8 mouse cellular contexts compared by ENCODE assay signal in genomic region chr17:28290262-28290661, GRCm38 (mm10). TPM values are rescaled to one million over a fixed set of nuclear protein-coding genes. Genes with fewer than 3 reads are reported as not detected.
DNase-seq lines count a peak whose midpoint lies in the region; ATAC-seq lines count a peak whose summit lies in the region.

No protein-coding gene starts in this region.

- H3K4me2 ChIP-seq in kidney, embryonic 14.5 days (replicated peaks; ENCODE audit: low read depth, low read length): no peak overlapping the region
- H3K4me2 ChIP-seq in kidney, embryonic 16.5 days (replicated peaks; ENCODE audit: low read depth, low read length): no peak overlapping the region
- no peak overlapping the region for H3K4me2 ChIP-seq in midbrain, embryonic 11.5 days

- ATAC-seq in kidney, embryonic 14.5 days (ENCODE audit: low FRiP score, low TSS enrichment): no peak
- no peak for ATAC-seq in kidney, embryonic 16.5 days (ENCODE audit: low FRiP score, low TSS enrichment)
- ATAC-seq in CD4-positive, CD25-positive, alpha-beta regulatory T cell, adult 4 months: no peak
- ATAC-seq in midbrain, embryonic 11.5 days (ENCODE audit: low FRiP score): no peak
- ATAC-seq in granulocyte monocyte progenitor cell, adult 5-6 weeks (replicated peaks; ENCODE audit: poor library complexity, severe bottlenecking): no peak

- DNase-seq in kidney, adult 18-20 months: peak; percentile 90
- peak; percentile 92 for DNase-seq in adrenal gland, adult 2 months
- peak; percentile 49 for DNase-seq in ovary, postnatal 10 days (ENCODE audit: low spot score)
- no peak for DNase-seq in midbrain, embryonic 11.5 days (ENCODE audit: low spot score, missing footprints)

- no peaks in the 10 kb centered on the region for H3K27me3 ChIP-seq in kidney, embryonic 14.5 days (ENCODE audit: control insufficient read depth, insufficient read depth, low read length)
- H3K27me3 ChIP-seq in kidney, embryonic 16.5 days (ENCODE audit: insufficient read depth, low read length): no peaks in the 10 kb centered on the region
- no peaks in the 10 kb centered on the region for H3K27me3 ChIP-seq in midbrain, embryonic 11.5 days (ENCODE audit: control insufficient read depth, insufficient read depth, low read length)

- H3K4me1 ChIP-seq in kidney, embryonic 14.5 days (ENCODE audit: control insufficient read depth, insufficient read depth, low read length): peaks cover 31% of the 10 kb centered on the region
- peaks cover 35% of the 10 kb centered on the region for H3K4me1 ChIP-seq in kidney, embryonic 16.5 days (ENCODE audit: insufficient read depth, low read length)
- H3K4me1 ChIP-seq in midbrain, embryonic 11.5 days (ENCODE audit: control insufficient read depth, insufficient read depth, low read length): peaks cover 3% of the 10 kb centered on the region; the same call in 1 of the 2 replicates

- H3K27ac ChIP-seq in kidney, embryonic 14.5 days (ENCODE audit: low read depth, low read length): no peak overlapping the region
- H3K27ac ChIP-seq in kidney, embryonic 16.5 days (ENCODE audit: low read length): peak overlapping the region; percentile 37; the same call in 1 of the 2 replicates
- no peak overlapping the region for H3K27ac ChIP-seq in midbrain, embryonic 11.5 days (ENCODE audit: low read depth, low read length)

- H3K4me3 ChIP-seq in kidney, embryonic 14.5 days (ENCODE audit: low read length): no peak overlapping the region
- no peak overlapping the region for H3K4me3 ChIP-seq in kidney, embryonic 16.5 days (ENCODE audit: low read length)
- no peak overlapping the region for H3K4me3 ChIP-seq in midbrain, embryonic 11.5 days (ENCODE audit: low read depth, low read length)

- WGBS in kidney, embryonic 14.5 days: 81% methylated on average over 3 of the region's 3 CpGs
- 72% methylated on average over 3 of the region's 3 CpGs for WGBS in kidney, embryonic 16.5 days
- 73% methylated on average over 3 of the region's 3 CpGs for WGBS in midbrain, embryonic 11.5 days

- no peak overlapping the region for H3K9ac ChIP-seq in kidney, embryonic 14.5 days (ENCODE audit: low read depth, low read length)
- no peak overlapping the region for H3K9ac ChIP-seq in kidney, embryonic 16.5 days (replicated peaks; ENCODE audit: low read length)
- H3K9ac ChIP-seq in midbrain, embryonic 11.5 days (ENCODE audit: low read length): no peak overlapping the region

- no peaks in the 10 kb centered on the region; the same call in 1 of the 2 replicates for H3K9me3 ChIP-seq in kidney, embryonic 14.5 days (ENCODE audit: control insufficient read depth, low read length)
- no peaks in the 10 kb centered on the region for H3K9me3 ChIP-seq in kidney, embryonic 16.5 days (ENCODE audit: low read length)
- no peaks in the 10 kb centered on the region for H3K9me3 ChIP-seq in midbrain, embryonic 11.5 days (ENCODE audit: control insufficient read depth, low read length)

- H3K36me3 ChIP-seq in kidney, embryonic 14.5 days (ENCODE audit: control insufficient read depth, insufficient read depth, low read length): no peaks in the 10 kb centered on the region
- peaks cover 7% of the 10 kb centered on the region; the same call in 1 of the 2 replicates for H3K36me3 ChIP-seq in kidney, embryonic 16.5 days (ENCODE audit: insufficient read depth, low read length)
- H3K36me3 ChIP-seq in midbrain, embryonic 11.5 days (ENCODE audit: control insufficient read depth, insufficient read depth, low read length): no peaks in the 10 kb centered on the region

RNA-seq across cellular contexts. Expression of gene Fance, which starts 23.1 kb away (rescaled TPM):
- polyA plus RNA-seq in kidney, embryonic 14.5 days (2014; fragmentation: Nextera tagmentation; extraction: Ambion mirVana): 24.1 and 31.9 TPM in 2 replicates
- total RNA-seq in adrenal gland, adult 2 months (2021): 10 to 100 TPM; 19.5 to 22.5 TPM
- 27.8 and 31.5 TPM in 2 replicates for polyA plus RNA-seq in adrenal gland, adult 2 months (2012; rRNA removed)
- polyA plus RNA-seq in kidney, embryonic 16.5 days (2015; fragmentation: Nextera tagmentation; extraction: Ambion mirVana): 32.3 and 34.0 TPM in 2 replicates
- polyA plus RNA-seq in CD4-positive, CD25-positive, alpha-beta regulatory T cell, adult 4 months (2017; shearing (Covaris generic)): 1 to 10 TPM; 3.7 to 7.7 TPM
- polyA plus RNA-seq in midbrain, embryonic 11.5 days (2014; fragmentation: Nextera tagmentation; extraction: Ambion mirVana): 18.5 and 19.5 TPM in 2 replicates
- 41.7 and 47.9 TPM in 2 replicates for total RNA-seq in granulocyte monocyte progenitor cell, adult 5-6 weeks (2014; fragmentation: Nextera tagmentation)
- 15.0 and 16.4 TPM in 2 replicates for total RNA-seq in granulocyte monocyte progenitor cell, adult 5-6 weeks (2017)

RNA-seq across cellular contexts. Expression of gene Rpl10a, which starts 38.0 kb away (rescaled TPM):
- 911 and 1,064 TPM in 2 replicates for polyA plus RNA-seq in kidney, embryonic 14.5 days (2014; fragmentation: Nextera tagmentation; extraction: Ambion mirVana)
- 100 to 1,000 TPM; 826 to 935 TPM for total RNA-seq in adrenal gland, adult 2 months (2021)
- polyA plus RNA-seq in adrenal gland, adult 2 months (2012; rRNA removed): 2,217 and 2,897 TPM in 2 replicates
- polyA plus RNA-seq in kidney, embryonic 16.5 days (2015; fragmentation: Nextera tagmentation; extraction: Ambion mirVana): 543 and 653 TPM in 2 replicates
- 100 to 1,000 TPM; 798 to 811 TPM for polyA plus RNA-seq in CD4-positive, CD25-positive, alpha-beta regulatory T cell, adult 4 months (2017; shearing (Covaris generic))
- polyA plus RNA-seq in midbrain, embryonic 11.5 days (2014; fragmentation: Nextera tagmentation; extraction: Ambion mirVana): 465 and 471 TPM in 2 replicates
- total RNA-seq in granulocyte monocyte progenitor cell, adult 5-6 weeks (2014; fragmentation: Nextera tagmentation): 2,618 and 3,063 TPM in 2 replicates
- total RNA-seq in granulocyte monocyte progenitor cell, adult 5-6 weeks (2017): 785 and 838 TPM in 2 replicates

RNA-seq across cellular contexts. Expression of gene Ppard, which starts 57.8 kb away (rescaled TPM):
- polyA plus RNA-seq in kidney, embryonic 14.5 days (2014; fragmentation: Nextera tagmentation; extraction: Ambion mirVana): 2.3 and 3.5 TPM in 2 replicates
- 10 to 100 TPM; 39.3 to 60.3 TPM for total RNA-seq in adrenal gland, adult 2 months (2021)
- 58.0 and 65.5 TPM in 2 replicates for polyA plus RNA-seq in adrenal gland, adult 2 months (2012; rRNA removed)
- 2.1 and 2.2 TPM in 2 replicates for polyA plus RNA-seq in kidney, embryonic 16.5 days (2015; fragmentation: Nextera tagmentation; extraction: Ambion mirVana)
- polyA plus RNA-seq in CD4-positive, CD25-positive, alpha-beta regulatory T cell, adult 4 months (2017; shearing (Covaris generic)): 1 to 10 TPM; 2.6 to 4.6 TPM
- 1.7 and 1.8 TPM in 2 replicates for polyA plus RNA-seq in midbrain, embryonic 11.5 days (2014; fragmentation: Nextera tagmentation; extraction: Ambion mirVana)
- 8.4 and 8.8 TPM in 2 replicates for total RNA-seq in granulocyte monocyte progenitor cell, adult 5-6 weeks (2014; fragmentation: Nextera tagmentation)
- 0.34 and 5.6 TPM in 2 replicates for total RNA-seq in granulocyte monocyte progenitor cell, adult 5-6 weeks (2017)

Comparison
In these comparisons a context has a peak if more than half of its experiments do, and no peak if none do; other contexts are left out.
1. RNA of gene Ppard, which starts 57.8 kb away (polyA plus RNA-seq): 58.0 to 65.5 TPM in adrenal gland, adult 2 months; 2.6 to 4.6 TPM in CD4-positive, CD25-positive, alpha-beta regulatory T cell, adult 4 months, 2.3 to 3.5 TPM in kidney, embryonic 14.5 days, 2.1 to 2.2 TPM in kidney, embryonic 16.5 days and 1.7 to 1.8 TPM in midbrain, embryonic 11.5 days; every median in the first group is over 10 times any median in the second.